Mouse (Mus musculus) MEL (cell line): Measurements from ENCODE around the gene Cactin.

ENCODE experiments used
- BHLHE40 ChIP-seq: IDR thresholded peaks from 2 replicates; pipeline ENCODE4 v1.6.1; 2012; ENCODE audit warnings: low read depth, mild to moderate bottlenecking, inconsistent platforms, low read length, improper control_type of control experiment, borderline replicate concordance
- CHD1 ChIP-seq: IDR thresholded peaks from 2 replicates; pipeline ENCODE4 v1.6.1; 2012; ENCODE audit warnings: low read depth, mild to moderate bottlenecking, inconsistent platforms, low read length, improper control_type of control experiment
- CHD2 ChIP-seq: IDR thresholded peaks from 2 replicates; pipeline ENCODE4 v1.6.1; 2011; ENCODE audit warnings: low read length, improper control_type of control experiment
- CTCF ChIP-seq, 3 experiments: IDR thresholded peaks in 2 of 3; conservative IDR thresholded peaks in 1 of 3; 2 replicates each; pipeline ENCODE4 v1.5.1; 2011 to 2012; ENCODE audit warnings: low read length in 3 of 3, low read depth in 2 of 3, mild to moderate bottlenecking in 2 of 3, improper control_type of control experiment in 1 of 3, inconsistent platforms in 1 of 3, mixed read lengths in 1 of 3, moderate library complexity in 1 of 3; ENCODE audit not compliant: control insufficient read depth in 1 of 3, insufficient read depth in 1 of 3, poor library complexity in 1 of 3, severe bottlenecking in 1 of 3
- E2F4 ChIP-seq: IDR thresholded peaks from 2 replicates; pipeline ENCODE4 v1.6.1; 2011; ENCODE audit warnings: low read depth, low read length, improper control_type of control experiment, borderline replicate concordance
- EP300 ChIP-seq, 2 experiments: IDR thresholded peaks; 2 replicates each; pipeline ENCODE4 v1.6.1; 2011; ENCODE audit warnings: improper control_type of control experiment in 2 of 2, low read length in 2 of 2, low read depth in 1 of 2, mild to moderate bottlenecking in 1 of 2
- GATA1 ChIP-seq: IDR thresholded peaks from 2 replicates; pipeline ENCODE4 v1.6.1; 2011; ENCODE audit warnings: low read depth, low read length, improper control_type of control experiment
- HCFC1 ChIP-seq: IDR thresholded peaks from 2 replicates; pipeline ENCODE4 v1.6.1; 2012; ENCODE audit warnings: low read depth, mild to moderate bottlenecking, inconsistent platforms, low read length, improper control_type of control experiment, moderate library complexity
- JUND ChIP-seq: IDR thresholded peaks from 2 replicates; pipeline ENCODE4 v1.6.1; 2011; ENCODE audit warnings: low read depth, mild to moderate bottlenecking, improper control_type of control experiment, low read length
- POLR2A ChIP-seq, 2 experiments: IDR thresholded peaks; 2 replicates each; pipeline ENCODE4 v1.6.1; 2011 to 2012; ENCODE audit warnings: low read length in 2 of 2, mild to moderate bottlenecking in 2 of 2, control low read depth in 1 of 2, improper control_type of control experiment in 1 of 2, low read depth in 1 of 2, moderate library complexity in 1 of 2; ENCODE audit not compliant: control insufficient read depth in 1 of 2, insufficient read depth in 1 of 2, poor library complexity in 1 of 2
- TAL1 ChIP-seq: IDR thresholded peaks from 2 replicates; pipeline ENCODE4 v1.6.1; 2012; ENCODE audit warnings: mild to moderate bottlenecking, inconsistent platforms, low read length, moderate library complexity, mixed read lengths
- TCF12 ChIP-seq: IDR thresholded peaks from 2 replicates; pipeline ENCODE4 v1.6.1; 2014; ENCODE audit warnings: low read depth, mild to moderate bottlenecking, inconsistent platforms, low read length, improper control_type of control experiment, moderate library complexity
- UBTF ChIP-seq: IDR thresholded peaks from 2 replicates; pipeline ENCODE4 v1.6.1; 2012; ENCODE audit warnings: low read depth, mild to moderate bottlenecking, inconsistent platforms, low read length, improper control_type of control experiment, moderate library complexity, borderline replicate concordance; ENCODE audit not compliant: insufficient read depth

DNA sequence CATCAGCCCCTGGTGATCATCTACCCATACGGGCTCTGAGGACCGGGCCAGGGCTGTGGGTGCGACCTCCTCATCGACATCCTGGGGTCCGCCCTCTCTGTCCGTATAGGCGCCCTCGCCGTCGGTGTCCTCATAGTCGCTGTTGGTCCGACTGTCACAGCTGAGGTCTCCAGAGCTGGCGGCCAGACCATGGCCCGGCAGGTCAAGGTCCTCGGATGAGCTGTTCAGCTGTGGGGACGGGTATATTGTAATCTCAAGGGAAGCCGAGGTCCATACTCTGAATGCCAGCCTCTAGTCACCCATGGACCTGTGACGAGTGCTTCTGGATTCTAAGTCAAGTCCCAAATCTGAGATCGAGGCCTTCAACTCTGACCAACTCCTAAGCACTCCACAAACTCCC is 47.1 kb upstream of the Cactin start:
- TF ChIP-seq GATA1 (no peak), TCF12 (no peak), POLR2A (IDR thresholded peaks at IDR 0.05; ENCODE audit: control insufficient read depth in 1 of 2, insufficient read depth in 1 of 2, low read depth in 1 of 2, low read length in 2 of 2, poor library complexity in 1 of 2) (no peak), EP300 (IDR thresholded peaks at IDR 0.05; ENCODE audit: low read depth in 1 of 2, low read length in 2 of 2) (no peak), HCFC1 (no peak), CTCF (IDR thresholded peaks at IDR 0.05 in 2 of 3, conservative IDR thresholded peaks at IDR 0.05 in 1 of 3; ENCODE audit: control insufficient read depth in 1 of 3, insufficient read depth in 1 of 3, low read depth in 2 of 3, low read length in 3 of 3, poor library complexity in 1 of 3, severe bottlenecking in 1 of 3) (no peak), BHLHE40 (no peak), TAL1 (no peak), CHD1 (no peak), E2F4 (no peak), CHD2 (no peak), JUND (no peak), UBTF (no peak)
